Comparison of ENCODE assay signal across 17 mouse cellular contexts in genomic region chr7:84372871-84373270, GRCm38 (mm10). TPM values are rescaled to one million over a fixed set of nuclear protein-coding genes. Genes with fewer than 3 reads are reported as not detected.
DNase-seq lines count a peak whose midpoint lies in the region; ATAC-seq lines count a peak whose summit lies in the region.
"Had no signal": no experiment of that assay in that cellular context is flagged by ENCODE, and none has a peak within 500 bp of the region (broad histone marks: within the 10 kb centered on the region; RNA-seq: fewer than 3 reads in every experiment).

No protein-coding gene starts in this region.

- no peak overlapping the region for H3K27ac ChIP-seq in midbrain, embryonic 11.5 days (ENCODE audit: low read depth, low read length)
- H3K27ac ChIP-seq in midbrain, embryonic 10.5 days (replicated peaks): no peak overlapping the region
- peak overlapping the region; percentile 68 for H3K27ac ChIP-seq in forebrain, embryonic 16.5 days (ENCODE audit: low read length)
- H3K27ac ChIP-seq in midbrain, embryonic 12.5 days (replicated peaks): peak overlapping the region; percentile 69
- peak overlapping the region; percentile 54 for H3K27ac ChIP-seq in neural tube, embryonic 15.5 days (replicated peaks)
- H3K27ac ChIP-seq: embryonic facial prominence, embryonic 15.5 days; heart, embryonic 15.5 days; limb, embryonic 15.5 days; liver, embryonic 15.5 days had no signal

- H3K4me1 ChIP-seq in midbrain, embryonic 11.5 days (ENCODE audit: control insufficient read depth, insufficient read depth, low read length): no peaks in the 10 kb centered on the region
- peaks cover 3% of the 10 kb centered on the region; the same call in 1 of the 2 replicates for H3K4me1 ChIP-seq in midbrain, embryonic 10.5 days
- peaks cover 10% of the 10 kb centered on the region for H3K4me1 ChIP-seq in forebrain, embryonic 16.5 days (replicated peaks; ENCODE audit: control insufficient read depth, insufficient read depth, low read length)
- peaks cover 10% of the 10 kb centered on the region; the same call in 1 of the 2 replicates for H3K4me1 ChIP-seq in midbrain, embryonic 12.5 days
- peaks cover 26% of the 10 kb centered on the region for H3K4me1 ChIP-seq in neural tube, embryonic 15.5 days
- H3K4me1 ChIP-seq: embryonic facial prominence, embryonic 15.5 days; heart, embryonic 15.5 days; limb, embryonic 15.5 days; liver, embryonic 15.5 days had no signal

- no peak for ATAC-seq in midbrain, embryonic 11.5 days (ENCODE audit: low FRiP score)
- no peak for ATAC-seq in forebrain, embryonic 16.5 days
- no peak for ATAC-seq in midbrain, embryonic 12.5 days (ENCODE audit: low FRiP score, low read depth)
- ATAC-seq in neural tube, embryonic 15.5 days (ENCODE audit: low FRiP score): no peak
- ATAC-seq: intestine, postnatal 0 days had no signal

- 71% methylated on average over 1 of the region's 1 CpGs for WGBS in midbrain, embryonic 11.5 days
- 100% methylated on average over 1 of the region's 1 CpGs for WGBS in midbrain, embryonic 10.5 days
- WGBS in forebrain, embryonic 16.5 days: 96% methylated on average over 1 of the region's 1 CpGs
- WGBS in midbrain, embryonic 12.5 days: 89% methylated on average over 1 of the region's 1 CpGs
- 92% methylated on average over 1 of the region's 1 CpGs for WGBS in neural tube, embryonic 15.5 days

- H3K27me3 ChIP-seq in midbrain, embryonic 11.5 days (ENCODE audit: control insufficient read depth, insufficient read depth, low read length): no peaks in the 10 kb centered on the region
- no peaks in the 10 kb centered on the region for H3K27me3 ChIP-seq in midbrain, embryonic 10.5 days (ENCODE audit: low read depth, poor library complexity, severe bottlenecking)
- H3K27me3 ChIP-seq in forebrain, embryonic 16.5 days (replicated peaks; ENCODE audit: control insufficient read depth, insufficient read depth, low read length): no peaks in the 10 kb centered on the region
- no peaks in the 10 kb centered on the region for H3K27me3 ChIP-seq in midbrain, embryonic 12.5 days
- no peaks in the 10 kb centered on the region for H3K27me3 ChIP-seq in neural tube, embryonic 15.5 days (replicated peaks)
- H3K27me3 ChIP-seq: embryonic facial prominence, embryonic 15.5 days; heart, embryonic 15.5 days; limb, embryonic 15.5 days; liver, embryonic 15.5 days had no signal

- no peaks in the 10 kb centered on the region for H3K9me3 ChIP-seq in midbrain, embryonic 11.5 days (ENCODE audit: control insufficient read depth, low read length)
- H3K9me3 ChIP-seq in midbrain, embryonic 10.5 days (replicated peaks): no peaks in the 10 kb centered on the region
- H3K9me3 ChIP-seq in forebrain, embryonic 16.5 days (ENCODE audit: control insufficient read depth, low read length): no peaks in the 10 kb centered on the region
- no peaks in the 10 kb centered on the region for H3K9me3 ChIP-seq in midbrain, embryonic 12.5 days
- H3K9me3 ChIP-seq in neural tube, embryonic 15.5 days (replicated peaks): no peaks in the 10 kb centered on the region
- H3K9me3 ChIP-seq: embryonic facial prominence, embryonic 15.5 days; heart, embryonic 15.5 days; limb, embryonic 15.5 days; liver, embryonic 15.5 days had no signal

- H3K4me3 ChIP-seq in midbrain, embryonic 11.5 days (ENCODE audit: low read depth, low read length): no peak overlapping the region
- H3K4me3 ChIP-seq in midbrain, embryonic 10.5 days: no peak overlapping the region
- H3K4me3 ChIP-seq in forebrain, embryonic 16.5 days (replicated peaks; ENCODE audit: low read length): no peak overlapping the region
- H3K4me3 ChIP-seq in midbrain, embryonic 12.5 days: no peak overlapping the region
- H3K4me3 ChIP-seq in neural tube, embryonic 15.5 days (replicated peaks): no peak overlapping the region
- H3K4me3 ChIP-seq: embryonic facial prominence, embryonic 15.5 days; heart, embryonic 15.5 days; limb, embryonic 15.5 days; liver, embryonic 15.5 days had no signal

- H3K36me3 ChIP-seq in midbrain, embryonic 11.5 days (ENCODE audit: control insufficient read depth, insufficient read depth, low read length): no peaks in the 10 kb centered on the region
- peaks cover 8% of the 10 kb centered on the region; the same call in 1 of the 2 replicates for H3K36me3 ChIP-seq in midbrain, embryonic 10.5 days
- no peaks in the 10 kb centered on the region; the same call in 1 of the 2 replicates for H3K36me3 ChIP-seq in forebrain, embryonic 16.5 days (ENCODE audit: control insufficient read depth, insufficient read depth)
- peaks cover 5% of the 10 kb centered on the region; the same call in 1 of the 2 replicates for H3K36me3 ChIP-seq in midbrain, embryonic 12.5 days
- no peaks in the 10 kb centered on the region for H3K36me3 ChIP-seq in neural tube, embryonic 15.5 days
- H3K36me3 ChIP-seq: embryonic facial prominence, embryonic 15.5 days; heart, embryonic 15.5 days; limb, embryonic 15.5 days; liver, embryonic 15.5 days had no signal

- peak; percentile 64 for DNase-seq in midbrain, embryonic 11.5 days (ENCODE audit: low spot score, missing footprints)
- no peak for DNase-seq in midbrain, embryonic 10.5 days (ENCODE audit: low spot score)
- no peak for DNase-seq in testis, postnatal 14 days (ENCODE audit: low spot score)
- DNase-seq in right cerebral cortex, adult 2 months (ENCODE audit: low spot score in 2 of 2): no peak
- DNase-seq: cerebellum, adult 18-20 months; cerebellum, postnatal 25 days; heart, postnatal 4 days; layer of hippocampus, postnatal 36 days; thymus, postnatal 36 days had no signal

- H3K9ac ChIP-seq in midbrain, embryonic 11.5 days (ENCODE audit: low read length): no peak overlapping the region
- H3K9ac ChIP-seq in forebrain, embryonic 16.5 days (replicated peaks; ENCODE audit: low read depth, low read length): no peak overlapping the region
- H3K9ac ChIP-seq in midbrain, embryonic 12.5 days (replicated peaks): no peak overlapping the region
- H3K9ac ChIP-seq in neural tube, embryonic 15.5 days (replicated peaks): no peak overlapping the region
- H3K9ac ChIP-seq: embryonic facial prominence, embryonic 15.5 days; heart, embryonic 15.5 days; limb, embryonic 15.5 days; liver, embryonic 15.5 days had no signal

- no peak overlapping the region for H3K4me2 ChIP-seq in midbrain, embryonic 11.5 days
- no peak overlapping the region for H3K4me2 ChIP-seq in forebrain, embryonic 16.5 days (ENCODE audit: low read length)
- no peak overlapping the region for H3K4me2 ChIP-seq in midbrain, embryonic 12.5 days (replicated peaks)
- no peak overlapping the region for H3K4me2 ChIP-seq in neural tube, embryonic 15.5 days
- H3K4me2 ChIP-seq: embryonic facial prominence, embryonic 15.5 days; heart, embryonic 15.5 days; limb, embryonic 15.5 days; liver, embryonic 15.5 days had no signal

RNA-seq across cellular contexts. Expression of gene Arnt2, which starts 37.1 kb away (rescaled TPM):
- 34.9 and 36.4 TPM in 2 replicates for polyA plus RNA-seq in midbrain, embryonic 11.5 days (2014; fragmentation: Nextera tagmentation; extraction: Ambion mirVana)
- polyA plus RNA-seq in midbrain, embryonic 10.5 days (2016; fragmentation: Nextera tagmentation; extraction: Ambion mirVana): 24.0 and 36.1 TPM in 2 replicates
- polyA plus RNA-seq in forebrain, embryonic 16.5 days (2015; fragmentation: Nextera tagmentation; extraction: Ambion mirVana): 68.6 and 70.0 TPM in 2 replicates
- 67.1 and 77.6 TPM in 2 replicates for polyA plus RNA-seq in midbrain, embryonic 12.5 days (2016; fragmentation: Nextera tagmentation; extraction: Ambion mirVana)
- 49.2 and 55.0 TPM in 2 replicates for polyA plus RNA-seq in neural tube, embryonic 15.5 days (2015; fragmentation: Nextera tagmentation; extraction: Ambion mirVana)

Comparison
In these comparisons a context has a peak if more than half of its experiments do, and no peak if none do; other contexts are left out.
1. H3K27ac ChIP-seq: peak in forebrain, embryonic 16.5 days (single experiment), midbrain, embryonic 12.5 days (single experiment) and neural tube, embryonic 15.5 days (single experiment); none in midbrain, embryonic 11.5 days (single experiment) and midbrain, embryonic 10.5 days (single experiment).